Mouse (Mus musculus): ENCODE measurements around the gene Gm6588.

GRCm38 (mm10) chr5:112473453-112473852 lies 24.2 kb downstream of the Gm6588 start:
- TF ChIP-seq CTCF (IDR thresholded peaks at IDR 0.05; ENCODE audit: control insufficient read depth, insufficient read depth, low read length) (no peak), POLR2A (IDR thresholded peaks at IDR 0.05; ENCODE audit: borderline replicate concordance, control insufficient read depth, low read depth, low read length) (no peak)

Measured in bone marrow, adult 2 months (tissue).